Mouse (Mus musculus) hindbrain, embryonic 12.5 days (tissue): ENCODE measurements at regions not wholly inside any gene's neighbourhood (a gene's known extent, or its start where the extent isn't known, plus 50 kb on each side); places are given as distances from the start of the nearest gene placed in this dataset.

ENCODE experiments used
- ATAC-seq: fragments of 200-750 bp; cut with Nextera tagmentation; 2 replicates; pipeline ENCODE4 v1.8.0; 2017; ENCODE audit warnings: moderate TSS enrichment; ENCODE audit not compliant: low FRiP score
- H3K27ac ChIP-seq: fragments of 300-500 bp; sonication (generic); 2 replicates; pipeline ENCODE4 v1.5.1; 2016; ENCODE audit warnings: mild to moderate bottlenecking
- H3K27me3 ChIP-seq: fragments of 300-500 bp; sonication (generic); 2 replicates; pipeline ENCODE4 v1.6.1; 2016; ENCODE audit warnings: mild to moderate bottlenecking
- H3K36me3 ChIP-seq: fragments of 300-500 bp; sonication (generic); 2 replicates; pipeline ENCODE4 v1.6.1; 2016; ENCODE audit warnings: mild to moderate bottlenecking
- H3K4me1 ChIP-seq: fragments of 300-500 bp; sonication (generic); 2 replicates; pipeline ENCODE4 v1.6.1; 2016
- H3K4me2 ChIP-seq: fragments of 300-500 bp; sonication (generic); replicated peaks from 2 replicates; pipeline ENCODE4 v1.6.1; 2016; ENCODE audit warnings: mild to moderate bottlenecking
- H3K4me3 ChIP-seq: fragments of 300-500 bp; sonication (generic); 2 replicates; pipeline ENCODE4 v1.5.1; 2016; ENCODE audit warnings: mild to moderate bottlenecking
- H3K9ac ChIP-seq: fragments of 300-500 bp; sonication (generic); 2 replicates; pipeline ENCODE4 v1.6.1; 2016; ENCODE audit warnings: mild to moderate bottlenecking, moderate library complexity
- H3K9me3 ChIP-seq: fragments of 300-500 bp; sonication (generic); replicated peaks from 2 replicates; pipeline ENCODE4 v1.6.1; 2016; ENCODE audit warnings: mild to moderate bottlenecking
- WGBS: fragments of 180-500 bp; shearing (Covaris S2); methylation state at CpG from one replicate; pipeline ENCODE4 v1.1.7; 2016; 5-methylcytosine and 5-hydroxymethylcytosine counted together

DNA sequence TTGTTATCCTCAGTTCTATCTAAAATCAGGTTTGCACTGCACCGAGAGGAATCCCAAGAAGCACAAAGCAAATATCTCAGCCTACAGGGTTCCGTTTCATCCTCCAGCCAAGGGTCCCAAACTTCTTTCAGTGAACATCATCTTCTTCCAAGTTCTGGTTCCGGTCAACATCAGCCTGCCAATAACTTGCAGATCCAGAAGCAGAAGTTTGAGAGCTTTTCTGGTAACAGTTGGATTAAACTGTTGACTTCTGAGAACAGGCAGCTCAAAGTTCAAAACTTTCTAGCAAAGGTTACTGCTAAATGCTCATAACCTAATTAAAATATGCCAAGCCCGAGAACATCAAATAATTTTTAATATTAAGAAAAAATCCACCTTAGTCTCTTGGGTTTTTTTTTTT lies 237.0 kb upstream of the Gm37988 start:
- no peak overlapping the region for H3K4me3 ChIP-seq
- no peaks in the 10 kb centered on the region for H3K27me3 ChIP-seq
- peaks cover 3% of the 10 kb centered on the region for H3K4me1 ChIP-seq
- H3K4me2 ChIP-seq: no peak overlapping the region
- no peak overlapping the region for H3K27ac ChIP-seq
- WGBS: 89% methylated on average over 4 of the region's 4 CpGs
- ATAC-seq: no peak
- no peaks in the 10 kb centered on the region for H3K36me3 ChIP-seq
- no peak overlapping the region for H3K9ac ChIP-seq
- H3K9me3 ChIP-seq: no peaks in the 10 kb centered on the region; the same call in 1 of the 2 replicates

DNA sequence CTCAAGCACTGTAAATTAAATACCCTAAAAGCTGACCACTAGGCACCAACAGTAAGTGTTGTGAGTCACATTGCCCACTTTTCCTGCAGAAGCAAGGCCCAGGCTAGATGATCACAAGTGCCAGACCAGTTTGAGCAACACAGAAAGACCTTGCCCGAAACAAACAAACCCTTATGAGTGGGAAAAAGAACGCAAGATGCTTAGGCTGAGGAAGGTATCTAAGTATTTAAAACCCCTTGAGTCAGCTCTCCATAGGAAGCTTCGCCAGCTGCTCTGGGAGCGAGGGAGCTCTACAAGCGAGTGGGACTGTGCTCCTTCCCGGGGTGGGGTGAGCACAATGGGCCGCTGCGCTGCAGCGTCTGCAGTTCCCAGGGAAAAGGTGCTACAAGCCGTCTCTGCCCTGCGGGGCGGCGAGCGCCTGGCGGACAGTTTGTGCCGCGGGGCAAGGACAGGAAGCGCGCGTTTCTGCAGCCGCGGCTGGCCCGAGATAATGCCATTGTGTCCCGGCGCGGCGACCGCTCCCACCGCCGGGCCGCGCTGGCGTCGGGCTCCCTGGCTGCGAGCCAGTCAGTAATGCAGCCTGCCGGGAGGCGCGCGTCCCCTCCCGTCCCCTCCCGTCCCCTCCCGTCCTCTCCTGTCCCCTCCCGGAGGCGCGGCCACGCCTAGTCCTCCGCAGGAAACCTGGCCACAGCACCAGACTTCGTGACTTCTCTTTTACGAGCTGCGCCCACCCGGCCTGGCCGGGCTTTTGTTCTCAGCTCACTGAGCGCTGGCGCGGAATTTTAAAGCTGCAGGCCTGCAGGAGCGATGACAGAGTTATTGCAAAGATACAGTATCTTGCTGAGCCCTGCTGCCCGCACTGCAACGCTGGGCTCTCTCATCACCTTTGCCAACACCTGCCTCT lies 236.1 kb upstream of the Gm37988 start:
- ATAC-seq: peak; percentile 98
- Histone ChIP-seq H3K36me3 (no peaks in the 10 kb centered on the region), H3K9ac (peak overlapping the region; percentile 78), H3K27ac (peak overlapping the region; percentile 96), H3K27me3 (no peaks in the 10 kb centered on the region), H3K4me2 (peak overlapping the region; percentile 72), H3K4me1 (peaks cover 3% of the 10 kb centered on the region), H3K9me3 (no peaks in the 10 kb centered on the region; the same call in 1 of the 2 replicates), H3K4me3 (peak overlapping the region; percentile 59)
- under 1% methylated on average over 46 of the region's 58 CpGs for WGBS

DNA sequence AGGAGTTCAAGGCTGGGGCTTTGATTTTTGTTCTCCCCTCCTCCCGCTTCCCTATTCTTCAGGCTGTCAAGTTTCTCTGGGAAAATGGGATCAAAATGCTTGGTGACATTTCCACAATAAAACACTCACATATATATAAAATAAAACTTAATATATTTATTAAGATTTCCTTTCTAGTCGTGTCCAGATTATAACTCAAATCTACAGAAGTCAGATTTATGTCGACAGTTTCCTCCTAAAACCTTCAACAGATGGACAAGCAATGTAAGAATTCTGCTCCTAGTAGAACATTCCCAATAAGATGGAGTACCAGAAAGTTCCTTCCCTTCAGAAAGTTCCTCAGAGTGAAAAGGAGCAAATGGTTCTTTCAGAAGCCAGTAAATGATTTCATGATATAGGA lies 235.4 kb upstream of the Gm37988 start:
- Histone ChIP-seq H3K4me1 (peaks cover 3% of the 10 kb centered on the region), H3K9me3 (no peaks in the 10 kb centered on the region; the same call in 1 of the 2 replicates), H3K4me3 (peak overlapping the region; percentile 59), H3K27ac (peak overlapping the region; percentile 96), H3K4me2 (peak overlapping the region; percentile 72), H3K36me3 (no peaks in the 10 kb centered on the region), H3K9ac (peak overlapping the region; percentile 78; the same call in 1 of the 2 replicates), H3K27me3 (no peaks in the 10 kb centered on the region)
- WGBS: 39% methylated on average over 3 of the region's 3 CpGs
- no peak for ATAC-seq

DNA sequence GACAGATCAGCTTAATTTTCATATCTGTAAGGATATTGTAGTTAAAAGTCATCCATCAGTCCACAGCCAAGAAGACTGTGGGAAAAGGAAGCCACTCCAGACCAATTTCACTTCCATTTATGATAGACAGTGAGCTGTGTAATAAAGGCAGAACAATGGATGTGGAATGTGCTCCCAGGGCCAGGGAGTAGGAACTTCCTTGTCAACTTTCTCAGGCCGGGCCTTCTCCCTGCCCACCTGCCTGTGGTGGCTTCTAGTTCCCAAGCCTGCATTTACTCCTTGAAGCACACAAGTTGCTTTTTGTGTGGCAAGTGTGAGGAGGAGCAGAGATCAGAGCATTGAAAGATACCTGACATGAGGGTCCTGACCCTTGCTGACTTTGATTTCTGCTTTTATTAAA lies 233.6 kb upstream of the Gm37988 start:
- H3K4me3 ChIP-seq: no peak overlapping the region
- H3K9ac ChIP-seq: no peak overlapping the region
- H3K4me2 ChIP-seq: no peak overlapping the region
- peaks cover 3% of the 10 kb centered on the region for H3K4me1 ChIP-seq
- no peak for ATAC-seq
- 65% methylated on average over 1 of the region's 1 CpGs for WGBS
- H3K9me3 ChIP-seq: no peaks in the 10 kb centered on the region
- H3K36me3 ChIP-seq: no peaks in the 10 kb centered on the region
- H3K27ac ChIP-seq: no peak overlapping the region
- no peaks in the 10 kb centered on the region for H3K27me3 ChIP-seq

DNA sequence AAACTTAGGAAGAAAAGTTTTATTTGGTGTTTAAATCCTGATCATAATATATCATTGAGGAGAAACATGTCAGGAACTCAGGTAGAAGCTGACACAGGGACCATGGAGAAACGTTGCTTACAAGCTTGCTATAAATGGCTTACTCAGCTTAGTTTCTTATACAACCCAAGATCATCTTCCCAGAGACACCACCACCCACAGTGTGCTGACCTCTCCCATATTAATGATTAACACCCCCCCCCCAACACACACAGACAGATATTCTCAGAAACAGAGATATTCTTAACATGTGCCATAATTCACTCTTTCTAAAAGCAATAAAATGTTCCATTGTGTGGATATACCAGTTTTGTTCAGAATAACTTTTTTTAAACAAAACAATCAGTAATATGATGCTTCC lies 230.7 kb upstream of the Gm37988 start:
- H3K9me3 ChIP-seq: no peaks in the 10 kb centered on the region
- H3K27me3 ChIP-seq: no peaks in the 10 kb centered on the region
- 52% methylated on average over 1 of the region's 1 CpGs for WGBS
- no peaks in the 10 kb centered on the region for H3K36me3 ChIP-seq
- H3K4me2 ChIP-seq: no peak overlapping the region
- H3K4me3 ChIP-seq: no peak overlapping the region
- no peaks in the 10 kb centered on the region for H3K4me1 ChIP-seq
- H3K27ac ChIP-seq: no peak overlapping the region
- H3K9ac ChIP-seq: no peak overlapping the region
- no peak for ATAC-seq

DNA sequence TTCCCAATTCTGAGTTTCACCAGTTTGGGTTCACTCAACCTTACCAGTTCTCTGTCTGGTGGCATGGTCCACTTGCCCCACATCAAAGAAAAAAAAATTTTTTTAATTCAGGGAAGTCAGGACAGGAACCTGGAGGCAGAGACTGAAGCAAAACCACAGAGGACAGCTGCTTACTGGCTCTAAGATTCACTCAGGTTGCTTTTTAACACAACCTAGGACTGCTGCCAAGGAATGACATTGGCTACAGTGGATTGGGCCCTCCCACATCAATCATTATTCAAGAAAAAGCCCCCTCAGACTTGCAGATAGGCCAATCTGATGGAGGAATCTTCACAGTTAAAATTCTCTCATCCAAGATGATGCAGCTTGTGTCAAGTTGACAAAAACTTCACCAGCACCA lies 225.2 kb upstream of the Gm37988 start:
- Histone ChIP-seq H3K27me3 (no peaks in the 10 kb centered on the region), H3K4me2 (no peak overlapping the region), H3K27ac (no peak overlapping the region), H3K9ac (no peak overlapping the region), H3K4me1 (no peaks in the 10 kb centered on the region), H3K36me3 (no peaks in the 10 kb centered on the region), H3K9me3 (no peaks in the 10 kb centered on the region), H3K4me3 (no peak overlapping the region)
- ATAC-seq: no peak

DNA sequence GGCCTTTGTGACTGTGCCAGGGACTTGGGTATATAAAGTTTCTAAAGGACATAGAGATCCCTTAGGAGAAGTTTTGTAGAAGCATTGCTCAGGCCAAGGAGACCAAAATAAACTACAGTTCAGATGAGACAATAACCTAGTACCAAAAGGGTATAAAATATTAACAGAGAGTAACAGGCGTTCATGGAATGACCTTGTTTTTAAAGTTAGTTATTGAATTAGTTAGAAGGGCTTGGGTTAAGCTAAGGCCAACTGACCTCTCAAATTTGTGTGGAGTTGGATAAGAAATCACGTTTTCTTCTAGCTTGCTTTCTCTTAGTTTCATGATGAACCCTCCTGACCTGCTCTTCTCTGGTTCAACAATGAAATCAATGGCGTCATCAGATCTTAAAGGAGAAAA lies 209.8 kb upstream of the Gm37988 start:
- Histone ChIP-seq H3K9ac (no peak overlapping the region), H3K36me3 (no peaks in the 10 kb centered on the region), H3K27me3 (no peaks in the 10 kb centered on the region), H3K27ac (no peak overlapping the region), H3K4me1 (no peaks in the 10 kb centered on the region), H3K9me3 (no peaks in the 10 kb centered on the region), H3K4me2 (no peak overlapping the region), H3K4me3 (no peak overlapping the region)
- 69% methylated on average over 3 of the region's 3 CpGs for WGBS
- ATAC-seq: no peak

DNA sequence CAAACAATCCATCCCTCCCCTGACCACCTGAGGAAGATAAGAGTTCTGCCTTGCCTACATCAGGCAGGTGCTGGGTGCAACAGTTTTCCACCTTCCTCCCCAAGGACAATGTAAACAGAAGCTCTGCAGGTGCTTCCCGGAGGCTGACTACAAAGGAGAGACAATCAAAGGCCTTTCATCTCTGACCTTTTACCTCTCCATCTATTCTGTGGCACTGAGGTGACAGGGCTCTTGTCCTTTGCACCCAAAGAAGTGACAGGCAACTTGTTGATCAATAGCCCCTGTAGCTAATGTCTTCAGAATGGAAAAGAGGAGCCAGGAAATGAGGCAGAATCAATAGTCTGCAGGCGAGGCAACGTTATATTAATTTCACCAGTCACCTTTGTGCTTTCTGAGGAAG lies 209.3 kb upstream of the Gm37988 start:
- Histone ChIP-seq H3K4me3 (no peak overlapping the region), H3K9ac (no peak overlapping the region), H3K9me3 (no peaks in the 10 kb centered on the region), H3K27ac (no peak overlapping the region), H3K4me2 (no peak overlapping the region), H3K36me3 (no peaks in the 10 kb centered on the region), H3K4me1 (no peaks in the 10 kb centered on the region), H3K27me3 (no peaks in the 10 kb centered on the region)
- no peak for ATAC-seq
- WGBS: 32% methylated on average over 3 of the region's 3 CpGs

DNA sequence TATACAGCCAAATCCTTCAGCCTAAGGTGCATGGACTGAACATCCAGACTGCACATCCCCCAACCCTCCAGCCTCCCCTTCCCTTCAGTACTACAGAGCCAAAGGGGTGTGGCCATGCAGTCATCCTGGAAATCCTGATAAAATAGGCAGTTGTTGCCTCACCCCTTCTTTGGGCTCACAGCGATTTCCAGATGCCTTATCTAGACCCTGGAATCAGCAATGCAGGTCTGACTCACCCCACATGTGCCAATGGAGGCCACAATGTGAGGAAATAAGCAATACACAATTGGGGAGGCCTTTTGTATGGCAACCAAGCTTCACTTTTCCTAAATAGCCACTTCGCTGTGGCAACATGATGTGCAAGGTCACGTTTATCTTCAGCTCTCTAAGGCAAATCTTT lies 205.3 kb upstream of the Gm37988 start:
- no peak for ATAC-seq
- Histone ChIP-seq H3K27ac (no peak overlapping the region), H3K9me3 (no peaks in the 10 kb centered on the region), H3K27me3 (no peaks in the 10 kb centered on the region), H3K4me1 (no peaks in the 10 kb centered on the region), H3K4me3 (no peak overlapping the region), H3K4me2 (no peak overlapping the region), H3K9ac (no peak overlapping the region), H3K36me3 (no peaks in the 10 kb centered on the region)
- WGBS: 76% methylated on average over 3 of the region's 3 CpGs

DNA sequence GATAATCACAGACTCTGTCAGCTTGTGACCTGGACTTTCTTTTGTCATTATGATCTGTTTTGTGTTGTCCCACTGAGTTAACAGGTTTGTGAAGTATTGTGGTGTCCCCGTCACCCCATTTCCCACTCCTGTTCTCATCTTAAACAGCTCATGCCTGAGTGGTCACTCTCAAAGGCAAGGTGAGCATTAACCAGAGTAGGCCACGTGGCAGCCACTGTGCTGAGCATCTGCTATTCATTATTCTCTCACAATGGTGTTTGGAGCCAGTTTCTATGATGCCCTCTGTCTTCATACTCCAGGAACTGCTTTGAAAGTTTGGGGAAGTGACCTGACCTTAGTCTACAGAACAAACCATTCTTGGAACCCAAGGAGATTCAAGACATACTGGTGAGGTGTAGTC lies 198.9 kb upstream of the Gm37988 start:
- no peaks in the 10 kb centered on the region for H3K9me3 ChIP-seq
- ATAC-seq: no peak
- 35% methylated on average over 2 of the region's 2 CpGs for WGBS

DNA sequence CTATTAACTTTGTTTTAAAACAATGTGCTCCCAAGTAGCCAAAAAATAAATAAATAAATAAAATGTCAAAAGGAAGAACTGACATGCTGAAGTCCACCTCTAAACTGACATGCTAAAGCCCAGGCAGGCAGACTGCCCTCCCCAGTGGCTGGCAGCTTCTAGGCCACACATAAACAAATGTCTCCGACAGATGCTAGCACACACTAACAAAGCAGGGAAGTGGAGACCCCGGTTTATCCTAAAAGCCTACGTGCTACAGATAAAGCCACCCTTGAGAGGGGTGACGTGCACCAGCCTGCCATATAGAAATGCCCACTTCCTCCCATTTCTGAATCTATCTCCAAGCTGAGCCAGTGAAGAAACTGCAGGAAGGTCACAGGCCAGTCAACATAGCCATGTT lies 194.4 kb upstream of the Gm37988 start:
- Histone ChIP-seq H3K36me3 (no peaks in the 10 kb centered on the region), H3K27ac (no peak overlapping the region), H3K4me1 (no peaks in the 10 kb centered on the region; the same call in 1 of the 2 replicates), H3K27me3 (no peaks in the 10 kb centered on the region), H3K9ac (no peak overlapping the region), H3K9me3 (no peaks in the 10 kb centered on the region), H3K4me2 (no peak overlapping the region), H3K4me3 (no peak overlapping the region)
- 78% methylated on average over 4 of the region's 4 CpGs for WGBS
- no peak for ATAC-seq

More for the DNA sequence above, 198.9 kb upstream of the Gm37988 start:
- Histone ChIP-seq H3K9ac (no peak overlapping the region), H3K27me3 (no peaks in the 10 kb centered on the region), H3K36me3 (no peaks in the 10 kb centered on the region), H3K4me1 (no peaks in the 10 kb centered on the region; the same call in 1 of the 2 replicates), H3K4me2 (no peak overlapping the region), H3K27ac (no peak overlapping the region), H3K4me3 (no peak overlapping the region)

DNA sequence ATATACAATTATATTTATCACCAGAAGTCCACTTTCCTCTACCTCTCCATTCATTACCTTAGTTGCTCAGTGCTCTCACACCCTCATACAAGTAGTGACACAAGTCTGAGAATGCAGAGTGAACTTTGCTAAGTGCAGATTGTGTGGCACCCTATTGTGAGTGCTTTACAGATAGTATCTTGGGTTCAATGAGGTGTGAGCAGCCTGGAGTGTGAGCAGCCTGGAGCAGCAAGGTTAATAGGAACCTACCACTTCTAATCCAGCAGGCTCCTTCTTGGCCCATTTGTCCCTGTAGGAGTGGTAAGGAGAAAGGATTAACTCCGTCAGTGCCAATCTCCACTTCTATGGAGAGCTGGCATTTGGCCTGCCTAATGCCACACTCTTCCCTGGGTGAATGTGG lies 192.4 kb upstream of the Gm37988 start:
- no peaks in the 10 kb centered on the region for H3K27me3 ChIP-seq
- ATAC-seq: no peak
- no peaks in the 10 kb centered on the region; the same call in 1 of the 2 replicates for H3K4me1 ChIP-seq
- no peak overlapping the region for H3K4me3 ChIP-seq
- no peaks in the 10 kb centered on the region for H3K9me3 ChIP-seq
- no peaks in the 10 kb centered on the region for H3K36me3 ChIP-seq
- WGBS: 78% methylated on average over 1 of the region's 1 CpGs
- H3K4me2 ChIP-seq: no peak overlapping the region
- H3K9ac ChIP-seq: no peak overlapping the region
- H3K27ac ChIP-seq: no peak overlapping the region

DNA sequence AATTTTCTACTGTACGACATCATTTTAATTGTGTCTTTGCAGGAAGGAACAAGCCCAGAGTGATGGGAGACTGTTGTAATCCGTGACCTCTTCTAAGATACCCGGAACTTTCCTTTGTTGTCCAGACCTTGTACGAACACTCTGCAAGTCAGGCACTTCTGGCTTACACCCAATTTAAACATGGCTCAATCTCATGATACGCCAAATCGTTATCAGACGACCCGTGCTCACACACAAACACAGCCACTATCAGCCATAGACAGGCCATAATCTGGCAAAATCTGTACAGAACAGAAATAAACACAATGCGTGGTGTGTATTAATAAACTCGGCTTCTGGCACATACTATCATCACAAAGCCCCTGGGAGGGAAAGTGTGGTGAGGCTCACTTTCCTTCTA lies 190.2 kb upstream of the Gm37988 start:
- Histone ChIP-seq H3K27me3 (no peaks in the 10 kb centered on the region), H3K4me3 (no peak overlapping the region), H3K9ac (no peak overlapping the region), H3K4me2 (no peak overlapping the region), H3K36me3 (no peaks in the 10 kb centered on the region), H3K27ac (no peak overlapping the region), H3K9me3 (no peaks in the 10 kb centered on the region), H3K4me1 (no peaks in the 10 kb centered on the region)
- WGBS: 83% methylated on average over 10 of the region's 10 CpGs
- no peak for ATAC-seq
